Mouse (Mus musculus) cerebellum, adult 2 months (tissue): ENCODE data around the gene Tef.

Experiments
- CTCF ChIP-seq: fragments of 200-500 bp; IDR thresholded peaks from 2 replicates; pipeline ENCODE4 v1.5.1; 2011; ENCODE audit warnings: low read depth, mild to moderate bottlenecking, control low read depth, low read length, moderate library complexity, borderline replicate concordance; ENCODE audit not compliant: insufficient read depth
- POLR2A ChIP-seq: fragments of 200-500 bp; IDR thresholded peaks from 2 replicates; pipeline ENCODE4 v1.6.1; 2011; ENCODE audit warnings: low read length, control low read depth, borderline replicate concordance; ENCODE audit not compliant: insufficient read depth

GRCm38 (mm10) chr15:81852411-81853000 is 50.3 kb downstream of the Tef start:
- TF ChIP-seq CTCF (no peak), POLR2A (no peak)
